Mouse (Mus musculus) Patski (cell line): ENCODE data around the gene Ncoa1. TPM values are rescaled to one million over a fixed set of nuclear protein-coding genes. Genes with fewer than 3 reads are reported as not detected.
"Not testable (repeated sequence)": the region's sequence is repeated elsewhere in the genome, so short reads cannot be mapped to it uniquely, and the experiment has no call there.

Experiments
- ATAC-seq: fragments of 100-300 bp; one replicate; pipeline ENCODE4 v1.8.0; 2021
- CTCF ChIA-PET: fragments of 350-600 bp; sonication (Branson Sonifier 250); formaldehyde crosslinking; loops from one replicate; lab custom pipeline; 2022; ENCODE audit warnings: inconsistent platforms; lab: Charles Lee
- POLR2A ChIA-PET: fragments of 350-600 bp; sonication (Branson Sonifier 250); formaldehyde crosslinking; loops from one replicate; lab custom pipeline; 2022; ENCODE audit warnings: antibody characterized with exemption, inconsistent platforms; lab: Charles Lee
- DNase-seq: peaks from one replicate; pipeline ENCODE4 v3.0.0-alpha.2; 2011; ENCODE audit warnings: low read depth, low spot score
- H3K27me3 ChIP-seq: fragments of 371-371 bp; one replicate; pipeline ENCODE4 v1.5.1; 2021
- CTCF ChIP-seq: fragments of 100-300 bp; IDR thresholded peaks from one replicate; pipeline ENCODE4 v1.5.1; 2021
- in situ Hi-C: fragments of 300-500 bp; cut with MboI; formaldehyde crosslinking; loops from 3 replicates; pipeline ENCODE4 v1.11.1; 2018; ENCODE audit warnings: low pct_unique_long_range_greater_than_20kb, mixed read lengths
- polyA plus RNA-seq: library from polyadenylated mRNA; unstranded; gene quantifications from one replicate; pipeline ENCODE4 v1.2.3, GENCODE M21; 2021

Gene Ncoa1
- polyA plus RNA-seq, 1 experiment from 2014 or later, result 21.9 TPM

- in situ Hi-C loops, result no loop called here
- no peaks in the 10 kb centered on the region for H3K27me3 ChIP-seq
- peak; percentile 55 for TF ChIP-seq CTCF
- ChIA-PET POLR2A (no interaction called here), CTCF (no interaction called here)
- ATAC-seq, result peak; percentile 63
- DNase-seq, result no peak
These were observed 621 bp downstream of the Ncoa1 start for GRCm38 (mm10) chr12:4476291-4476831.

- CTCF ChIA-PET, result interaction anchor here (1.0 to 1.4 kb wide), 2 partner anchors 19 to 193 kb away, joined by 3 read pairs; no protein-coding TSS in a partner anchor
- H3K27me3 ChIP-seq, result no peaks in the 10 kb centered on the region
- DNase-seq (no peak), ATAC-seq (no peak)
- TF ChIP-seq CTCF, result no peak
- in situ Hi-C loops, result no loop called here
- POLR2A ChIA-PET, result no interaction called here
These were observed 1.6 kb downstream of the Ncoa1 start for GRCm38 (mm10) chr12:4475251-4475993.

GRCm38 (mm10) chr12:4469115-4469514 lies 7.9 kb downstream of the Ncoa1 start:
- ChIA-PET CTCF (no interaction called here), POLR2A (no interaction called here)
- ATAC-seq, result no peak
- H3K27me3 ChIP-seq, result no peaks in the 10 kb centered on the region
- DNase-seq, result no peak
- TF ChIP-seq CTCF, result no peak
- in situ Hi-C loops, result no loop called here

- no peak for TF ChIP-seq CTCF
- DNase-seq, result no peak
- H3K27me3 ChIP-seq, result no peaks in the 10 kb centered on the region
- CTCF ChIA-PET, result no interaction called here
- POLR2A ChIA-PET, result interaction anchor here (0.7 kb wide), 1 partner anchor 26 kb away, joined by 3 read pairs; no protein-coding TSS in a partner anchor
- no peak for ATAC-seq
- in situ Hi-C loops, result no loop called here
These were observed 13.3 kb downstream of the Ncoa1 start for GRCm38 (mm10) chr12:4463701-4464100.

- ChIA-PET POLR2A (interaction anchor here (0.6 kb wide), 1 partner anchor 15 kb away, joined by 3 read pairs; no protein-coding TSS in a partner anchor), CTCF (no interaction called here)
- H3K27me3 ChIP-seq, result no peaks in the 10 kb centered on the region
- no peak for TF ChIP-seq CTCF
- in situ Hi-C loops, result no loop called here
- DNase-seq (no peak), ATAC-seq (no peak)
These were observed 14.6 kb downstream of the Ncoa1 start for GRCm38 (mm10) chr12:4462420-4462819.

- H3K27me3 ChIP-seq, result no peaks in the 10 kb centered on the region
- POLR2A ChIA-PET, result no interaction called here
- CTCF ChIA-PET, result no interaction called here
- TF ChIP-seq CTCF, result peak; percentile 42
- in situ Hi-C loops, result no loop called here
- DNase-seq, result no peak
- ATAC-seq, result no peak
These were observed 16.0 kb downstream of the Ncoa1 start for GRCm38 (mm10) chr12:4460990-4461389.

GRCm38 (mm10) chr12:4454956-4455565 lies 21.9 kb downstream of the Ncoa1 start:
- no peaks in the 10 kb centered on the region for H3K27me3 ChIP-seq
- POLR2A ChIA-PET, result no interaction called here
- ATAC-seq (no peak), DNase-seq (no peak)
- TF ChIP-seq CTCF, result no peak
- CTCF ChIA-PET, result interaction anchor here (0.9 to 2.2 kb wide), 5 partner anchors 10 to 90 kb away, joined by 3 to 8 read pairs (median 4); no protein-coding TSS in a partner anchor
- in situ Hi-C loops, result no loop called here

GRCm38 (mm10) chr12:4454248-4454647 lies 22.7 kb downstream of the Ncoa1 start:
- no peak for TF ChIP-seq CTCF
- H3K27me3 ChIP-seq, result no peaks in the 10 kb centered on the region
- ChIA-PET POLR2A (no interaction called here), CTCF (interaction anchor here (0.9 to 2.2 kb wide), 4 partner anchors 11 to 89 kb away, joined by 3 to 8 read pairs (median 4); no protein-coding TSS in a partner anchor)
- DNase-seq (no peak), ATAC-seq (no peak)
- in situ Hi-C loops, result no loop called here

- H3K27me3 ChIP-seq, result no peaks in the 10 kb centered on the region
- in situ Hi-C loops, result no loop called here
- DNase-seq, result no peak
- ChIA-PET POLR2A (no interaction called here), CTCF (no interaction called here)
- no peak for ATAC-seq
- no peak for TF ChIP-seq CTCF
These were observed 24.7 kb downstream of the Ncoa1 start for GRCm38 (mm10) chr12:4452233-4452632.

GRCm38 (mm10) chr12:4450485-4450884 lies 26.5 kb downstream of the Ncoa1 start:
- DNase-seq, CTCF ChIA-PET, H3K27me3 ChIP-seq, ATAC-seq, in situ Hi-C loops, POLR2A ChIA-PET: not testable (repeated sequence)
